Mouse (Mus musculus): ENCODE data around the gene Cnn3. TPM values are rescaled to one million over a fixed set of nuclear protein-coding genes. Genes with fewer than 3 reads are reported as not detected.

Gene Cnn3
- polyA plus RNA-seq, 1 experiment from 2014 or later: 375 TPM

- WGBS: 73% methylated on average over 7 of the region's 7 CpGs
- Histone ChIP-seq H3K27ac (ENCODE audit: low read length) (no peak overlapping the region), H3K36me3 (ENCODE audit: control insufficient read depth, insufficient read depth, low read length) (no peaks in the 10 kb centered on the region), H3K9ac (ENCODE audit: low read depth, low read length) (no peak overlapping the region), H3K9me3 (ENCODE audit: control insufficient read depth, low read length) (no peaks in the 10 kb centered on the region), H3K4me1 (ENCODE audit: control insufficient read depth, insufficient read depth, low read length) (0 out of 2 replicates have a peak, but pooled peaks cover 3% of the 10 kb centered on the region), H3K4me2 (ENCODE audit: low read depth, low read length) (no peak overlapping the region), H3K4me3 (ENCODE audit: low read length) (no peak overlapping the region), H3K27me3 (replicated peaks; ENCODE audit: control insufficient read depth, insufficient read depth, low read length) (no peaks in the 10 kb centered on the region)
- ATAC-seq: no peak
These were observed 29.7 kb upstream of the Cnn3 start for GRCm38 (mm10) chr3:121396561-121396960.

DNA sequence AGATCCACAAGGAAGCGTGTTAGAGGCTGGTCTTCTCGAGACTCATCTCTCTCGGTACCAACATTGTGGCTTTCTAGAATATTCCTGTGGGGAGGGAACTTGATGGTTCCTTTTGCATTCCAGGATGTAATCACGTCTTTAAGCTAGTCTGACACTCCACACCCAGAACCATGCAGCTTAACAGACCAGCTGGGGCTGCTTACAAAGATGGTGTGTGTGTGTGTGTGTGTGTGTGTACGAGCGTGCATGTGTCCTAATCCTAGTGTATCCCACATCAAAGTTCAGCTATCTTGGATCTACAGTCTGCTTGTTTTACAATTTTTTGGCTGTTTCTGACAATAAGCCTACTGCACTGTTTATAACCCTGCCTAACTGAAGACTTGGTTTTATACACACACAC, 29.3 kb upstream of the Cnn3 start:
- Histone ChIP-seq H3K9ac (ENCODE audit: low read depth, low read length) (no peak overlapping the region), H3K36me3 (ENCODE audit: control insufficient read depth, insufficient read depth, low read length) (no peaks in the 10 kb centered on the region), H3K4me2 (ENCODE audit: low read depth, low read length) (no peak overlapping the region), H3K27me3 (replicated peaks; ENCODE audit: control insufficient read depth, insufficient read depth, low read length) (no peaks in the 10 kb centered on the region), H3K4me1 (ENCODE audit: control insufficient read depth, insufficient read depth, low read length) (0 out of 2 replicates have a peak, but pooled peaks cover 3% of the 10 kb centered on the region), H3K27ac (ENCODE audit: low read length) (no peak overlapping the region), H3K9me3 (ENCODE audit: control insufficient read depth, low read length) (no peaks in the 10 kb centered on the region), H3K4me3 (ENCODE audit: low read length) (no peak overlapping the region)
- no peak for ATAC-seq
- 73% methylated on average over 6 of the region's 6 CpGs for WGBS

GRCm38 (mm10) chr3:121401384-121401783, 24.9 kb upstream of the Cnn3 start:
- H3K4me2 ChIP-seq (ENCODE audit: low read depth, low read length): no peak overlapping the region
- no peak overlapping the region for H3K27ac ChIP-seq (ENCODE audit: low read length)
- peak; percentile 32; the same call in 1 of the 2 replicates for ATAC-seq
- H3K4me3 ChIP-seq (ENCODE audit: low read length): no peak overlapping the region
- 59% methylated on average over 4 of the region's 4 CpGs for WGBS
- H3K27me3 ChIP-seq (replicated peaks; ENCODE audit: control insufficient read depth, insufficient read depth, low read length): no peaks in the 10 kb centered on the region
- H3K36me3 ChIP-seq (ENCODE audit: control insufficient read depth, insufficient read depth, low read length): no peaks in the 10 kb centered on the region
- 0 out of 2 replicates have a peak, but pooled peaks cover 3% of the 10 kb centered on the region for H3K4me1 ChIP-seq (ENCODE audit: control insufficient read depth, insufficient read depth, low read length)
- no peaks in the 10 kb centered on the region for H3K9me3 ChIP-seq (ENCODE audit: control insufficient read depth, low read length)
- no peak overlapping the region for H3K9ac ChIP-seq (ENCODE audit: low read depth, low read length)

- H3K9me3 ChIP-seq (ENCODE audit: control insufficient read depth, low read length): no peaks in the 10 kb centered on the region
These were observed 24.2 kb upstream of the Cnn3 start for GRCm38 (mm10) chr3:121402096-121402495.

DNA sequence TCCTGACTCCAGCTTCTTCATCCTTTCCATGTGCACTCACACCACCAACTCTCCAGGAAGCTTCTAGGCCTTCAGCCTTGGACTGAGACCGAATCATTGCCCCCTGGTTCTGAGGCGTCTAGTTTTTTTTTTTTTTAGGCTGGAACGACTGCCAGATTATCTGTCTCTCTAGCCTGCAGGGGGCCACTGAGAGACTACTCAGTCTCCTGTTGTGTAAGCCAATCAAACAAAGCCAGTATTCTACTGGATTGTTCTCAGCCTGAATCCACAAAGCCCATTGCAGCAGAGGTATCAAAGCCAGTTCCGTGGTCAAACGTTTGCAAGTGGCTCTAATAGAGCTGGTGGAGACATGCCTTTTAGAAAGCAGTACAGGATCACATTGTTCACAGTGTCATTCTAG, 22.8 kb upstream of the Cnn3 start:
- H3K9ac ChIP-seq (ENCODE audit: low read depth, low read length): no peak overlapping the region
- H3K36me3 ChIP-seq (ENCODE audit: control insufficient read depth, insufficient read depth, low read length): no peaks in the 10 kb centered on the region
- no peaks in the 10 kb centered on the region for H3K27me3 ChIP-seq (replicated peaks; ENCODE audit: control insufficient read depth, insufficient read depth, low read length)
- H3K9me3 ChIP-seq (ENCODE audit: control insufficient read depth, low read length): no peaks in the 10 kb centered on the region
- no peak for ATAC-seq
- no peak overlapping the region for H3K27ac ChIP-seq (ENCODE audit: low read length)
- H3K4me2 ChIP-seq (ENCODE audit: low read depth, low read length): no peak overlapping the region
- peaks cover 10% of the 10 kb centered on the region; the same call in 1 of the 2 replicates for H3K4me1 ChIP-seq (ENCODE audit: control insufficient read depth, insufficient read depth, low read length)
- WGBS: 59% methylated on average over 5 of the region's 5 CpGs
- H3K4me3 ChIP-seq (ENCODE audit: low read length): no peak overlapping the region

More at GRCm38 (mm10) chr3:121402096-121402495, 24.2 kb upstream of the Cnn3 start:
- Histone ChIP-seq H3K4me1 (ENCODE audit: control insufficient read depth, insufficient read depth, low read length) (0 out of 2 replicates have a peak, but pooled peaks cover 3% of the 10 kb centered on the region), H3K27me3 (replicated peaks; ENCODE audit: control insufficient read depth, insufficient read depth, low read length) (no peaks in the 10 kb centered on the region), H3K9ac (ENCODE audit: low read depth, low read length) (no peak overlapping the region), H3K4me3 (ENCODE audit: low read length) (no peak overlapping the region), H3K4me2 (ENCODE audit: low read depth, low read length) (no peak overlapping the region), H3K36me3 (ENCODE audit: control insufficient read depth, insufficient read depth, low read length) (no peaks in the 10 kb centered on the region), H3K27ac (ENCODE audit: low read length) (no peak overlapping the region)
- no peak for ATAC-seq
- WGBS: 81% methylated on average over 6 of the region's 6 CpGs

DNA sequence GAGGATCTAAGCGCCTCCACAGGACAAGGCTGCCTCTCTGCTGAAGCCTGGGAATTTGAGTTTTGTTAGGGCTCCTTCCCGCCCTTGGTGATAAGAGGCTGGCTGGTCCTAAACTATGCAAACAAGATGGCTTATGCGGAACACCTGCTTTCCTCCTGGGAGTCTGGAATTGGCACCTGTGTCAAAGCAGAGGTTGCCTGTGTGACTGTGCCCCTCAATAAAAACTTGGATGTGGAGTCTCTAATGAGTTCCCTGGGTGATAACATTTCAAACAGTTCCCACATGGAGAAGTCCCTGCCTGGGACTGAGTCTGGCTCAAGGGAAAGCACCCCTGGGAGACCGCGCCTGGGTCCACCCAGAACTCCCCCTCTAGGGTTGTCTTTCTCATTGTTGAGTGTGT, 21.2 kb upstream of the Cnn3 start:
- Histone ChIP-seq H3K4me3 (ENCODE audit: low read length) (no peak overlapping the region), H3K27me3 (replicated peaks; ENCODE audit: control insufficient read depth, insufficient read depth, low read length) (no peaks in the 10 kb centered on the region), H3K27ac (ENCODE audit: low read length) (no peak overlapping the region), H3K4me1 (ENCODE audit: control insufficient read depth, insufficient read depth, low read length) (peaks cover 10% of the 10 kb centered on the region; the same call in 1 of the 2 replicates), H3K9me3 (ENCODE audit: control insufficient read depth, low read length) (no peaks in the 10 kb centered on the region), H3K36me3 (ENCODE audit: control insufficient read depth, insufficient read depth, low read length) (no peaks in the 10 kb centered on the region), H3K9ac (ENCODE audit: low read depth, low read length) (no peak overlapping the region), H3K4me2 (ENCODE audit: low read depth, low read length) (no peak overlapping the region)
- 73% methylated on average over 5 of the region's 5 CpGs for WGBS
- peak; percentile 81 for ATAC-seq

- no peak overlapping the region for H3K4me3 ChIP-seq (ENCODE audit: low read length)
- no peaks in the 10 kb centered on the region for H3K36me3 ChIP-seq (ENCODE audit: control insufficient read depth, insufficient read depth, low read length)
- 52% methylated on average over 9 of the region's 9 CpGs for WGBS
- H3K4me2 ChIP-seq (ENCODE audit: low read depth, low read length): no peak overlapping the region
- no peak overlapping the region for H3K27ac ChIP-seq (ENCODE audit: low read length)
- H3K4me1 ChIP-seq (ENCODE audit: control insufficient read depth, insufficient read depth, low read length): peaks cover 10% of the 10 kb centered on the region; the same call in 1 of the 2 replicates
- ATAC-seq: no peak
- H3K9ac ChIP-seq (ENCODE audit: low read depth, low read length): no peak overlapping the region
- H3K27me3 ChIP-seq (replicated peaks; ENCODE audit: control insufficient read depth, insufficient read depth, low read length): no peaks in the 10 kb centered on the region
- H3K9me3 ChIP-seq (ENCODE audit: control insufficient read depth, low read length): no peaks in the 10 kb centered on the region
These were observed 18.9 kb upstream of the Cnn3 start for GRCm38 (mm10) chr3:121407417-121407816.

- no peak overlapping the region for H3K27ac ChIP-seq (ENCODE audit: low read length)
- no peak for ATAC-seq
- H3K4me1 ChIP-seq (ENCODE audit: control insufficient read depth, insufficient read depth, low read length): peaks cover 10% of the 10 kb centered on the region; the same call in 1 of the 2 replicates
- no peaks in the 10 kb centered on the region for H3K27me3 ChIP-seq (replicated peaks; ENCODE audit: control insufficient read depth, insufficient read depth, low read length)
- H3K9ac ChIP-seq (ENCODE audit: low read depth, low read length): no peak overlapping the region
- no peaks in the 10 kb centered on the region for H3K9me3 ChIP-seq (ENCODE audit: control insufficient read depth, low read length)
- H3K4me2 ChIP-seq (ENCODE audit: low read depth, low read length): no peak overlapping the region
- 93% methylated on average over 3 of the region's 3 CpGs for WGBS
- no peaks in the 10 kb centered on the region for H3K36me3 ChIP-seq (ENCODE audit: control insufficient read depth, insufficient read depth, low read length)
- H3K4me3 ChIP-seq (ENCODE audit: low read length): no peak overlapping the region
These were observed 17.9 kb upstream of the Cnn3 start for GRCm38 (mm10) chr3:121408386-121408785.

DNA sequence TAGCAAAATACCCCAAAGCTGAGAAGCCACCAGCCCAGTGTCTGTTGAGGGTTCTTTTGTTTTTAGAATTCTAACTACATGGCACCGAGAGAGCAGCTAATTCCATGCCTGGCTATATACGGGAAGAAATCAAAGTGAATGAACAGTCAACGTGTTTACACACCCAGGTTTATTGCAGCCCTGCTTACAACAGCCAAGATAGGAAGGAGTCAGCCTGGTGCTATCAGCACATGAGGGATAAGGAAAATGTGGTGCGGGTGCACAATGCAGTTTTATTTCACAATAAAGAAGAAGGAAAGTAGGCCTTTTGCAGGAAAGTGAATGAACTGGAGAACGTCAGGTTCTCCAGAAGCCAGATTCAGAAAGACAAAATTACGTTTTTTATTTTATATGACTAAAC, 14.8 kb upstream of the Cnn3 start:
- Histone ChIP-seq H3K9ac (ENCODE audit: low read depth, low read length) (no peak overlapping the region), H3K4me2 (ENCODE audit: low read depth, low read length) (no peak overlapping the region), H3K27me3 (replicated peaks; ENCODE audit: control insufficient read depth, insufficient read depth, low read length) (no peaks in the 10 kb centered on the region), H3K4me1 (ENCODE audit: control insufficient read depth, insufficient read depth, low read length) (peaks cover 10% of the 10 kb centered on the region; the same call in 1 of the 2 replicates), H3K27ac (ENCODE audit: low read length) (no peak overlapping the region), H3K36me3 (ENCODE audit: control insufficient read depth, insufficient read depth, low read length) (no peaks in the 10 kb centered on the region), H3K9me3 (ENCODE audit: control insufficient read depth, low read length) (no peaks in the 10 kb centered on the region), H3K4me3 (ENCODE audit: low read length) (no peak overlapping the region)
- ATAC-seq: peak; percentile 92
- 33% methylated on average over 6 of the region's 6 CpGs for WGBS

All from intestine, embryonic 16.5 days (tissue).